Mouse (Mus musculus) stomach, postnatal 0 days (tissue): ENCODE results near the gene Olfr615. TPM values are rescaled to one million over a fixed set of nuclear protein-coding genes. Genes with fewer than 3 reads are reported as not detected.

Experiments
- ATAC-seq: fragments of 200-750 bp; cut with Nextera tagmentation; 2 replicates; pipeline ENCODE4 v1.8.0; 2017; ENCODE audit not compliant: low FRiP score, low TSS enrichment
- DNase-seq: peaks from one replicate; pipeline ENCODE4 v3.0.0-alpha.2; 2016; ENCODE audit warnings: low spot score
- H3K27ac ChIP-seq: fragments of 300-500 bp; sonication (generic); replicated peaks from 2 replicates; pipeline ENCODE4 v1.5.1; 2014; ENCODE audit warnings: mild to moderate bottlenecking, control low read depth
- H3K27me3 ChIP-seq: fragments of 300-500 bp; sonication (generic); 2 replicates; pipeline ENCODE4 v1.6.1; 2014; ENCODE audit warnings: low read length; ENCODE audit not compliant: control insufficient read depth, insufficient read depth
- H3K36me3 ChIP-seq: fragments of 300-500 bp; sonication (generic); 2 replicates; pipeline ENCODE4 v1.6.1; 2014; ENCODE audit warnings: low read length, mixed read lengths; ENCODE audit not compliant: control insufficient read depth, insufficient read depth
- H3K4me1 ChIP-seq: fragments of 300-500 bp; sonication (generic); replicated peaks from 2 replicates; pipeline ENCODE4 v1.6.1; 2014; ENCODE audit warnings: antibody characterized with exemption; ENCODE audit not compliant: control insufficient read depth, insufficient read depth
- H3K4me2 ChIP-seq: fragments of 300-500 bp; sonication (generic); replicated peaks from 2 replicates; pipeline ENCODE4 v1.6.1; 2014; ENCODE audit warnings: low read depth, mild to moderate bottlenecking, control low read depth, moderate library complexity
- H3K4me3 ChIP-seq: fragments of 300-500 bp; sonication (generic); 2 replicates; pipeline ENCODE4 v1.5.1; 2014; ENCODE audit warnings: low read depth, low read length, control low read depth
- H3K9ac ChIP-seq: fragments of 300-500 bp; sonication (generic); 2 replicates; pipeline ENCODE4 v1.6.1; 2014; ENCODE audit warnings: mild to moderate bottlenecking, low read length, control low read depth, mixed read lengths
- H3K9me3 ChIP-seq: fragments of 300-500 bp; sonication (generic); 2 replicates; pipeline ENCODE4 v1.6.1; 2016; ENCODE audit warnings: low read length; ENCODE audit not compliant: control insufficient read depth
- CTCF ChIP-seq: IDR thresholded peaks from 2 replicates; pipeline ENCODE4 v1.5.1; 2016; ENCODE audit warnings: antibody characterized with exemption, low read depth, mild to moderate bottlenecking, moderate library complexity
- EP300 ChIP-seq: optimal IDR thresholded peaks from 2 replicates; pipeline ENCODE3; 2016; ENCODE audit warnings: antibody characterized with exemption
- WGBS: fragments of 180-500 bp; shearing (Covaris S2); extraction: QIAGEN DNeasy Blood & Tissue Kit; methylation state at CpG from one replicate; pipeline ENCODE4 v1.1.7; 2014; 5-methylcytosine and 5-hydroxymethylcytosine counted together
- microRNA-seq: library from miRNA; unstranded; fragments of <30 nt; microRNA quantifications from one replicate; pipeline ENCODE4, GENCODE M21; 2016
- polyA plus RNA-seq: library from polyadenylated mRNA; unstranded; fragments of >200 nt; fragmentation: Nextera tagmentation; extraction: Ambion mirVana; gene quantifications from 2 replicates; pipeline ENCODE4 v1.2.1, GENCODE M21; 2015

Gene Olfr615
- polyA plus RNA-seq, 1 experiment from 2014 or later, result not detected

GRCm38 (mm10) chr7:103572761-103573160, 16.9 kb downstream of the Olfr615 start, which contains the start of gene Olfr617:
Gene Olfr617, plus strand, starts transcription at chr7:103573061.
- Histone ChIP-seq H3K9me3 (no peaks in the 10 kb centered on the region), H3K36me3 (no peaks in the 10 kb centered on the region), H3K9ac (no peak within 1 kb of the TSS), H3K27me3 (no peaks in the 10 kb centered on the region), H3K4me2 (no peak within 1 kb of the TSS), H3K4me3 (no peak within 1 kb of the TSS), H3K4me1 (no peaks in the 10 kb centered on the region), H3K27ac (no peak within 1 kb of the TSS)
- 91% methylated on average over 1 of the region's 1 CpGs for WGBS
- no peak for ATAC-seq
- no peak for TF ChIP-seq CTCF
- DNase-seq, result no peak

GRCm38 (mm10) chr7:103589803-103590202, 33.9 kb downstream of the Olfr615 start, which contains the start of gene Olfr618:
Gene Olfr618, plus strand, starts transcription at chr7:103590103.
- DNase-seq, result no peak
- H3K27me3 ChIP-seq, result no peaks in the 10 kb centered on the region
- H3K9me3 ChIP-seq, result no peaks in the 10 kb centered on the region
- H3K4me3 ChIP-seq, result no peak within 1 kb of the TSS
- H3K9ac ChIP-seq, result no peak within 1 kb of the TSS
- TF ChIP-seq CTCF, result no peak
- TF ChIP-seq EP300, result no peak
- no peak within 1 kb of the TSS for H3K4me2 ChIP-seq
- no peak for ATAC-seq
- no peak within 1 kb of the TSS for H3K27ac ChIP-seq
- no peaks in the 10 kb centered on the region for H3K36me3 ChIP-seq
- WGBS, result 54% methylated on average over 2 of the region's 2 CpGs
- no peaks in the 10 kb centered on the region for H3K4me1 ChIP-seq

GRCm38 (mm10) chr7:103600275-103600674, 44.4 kb downstream of the Olfr615 start, which contains the start of gene Olfr619:
Gene Olfr619, plus strand, starts transcription at chr7:103600575.
- no peaks in the 10 kb centered on the region for H3K27me3 ChIP-seq
- TF ChIP-seq EP300 (no peak), CTCF (no peak)
- no peaks in the 10 kb centered on the region for H3K36me3 ChIP-seq
- ATAC-seq, result no peak
- H3K27ac ChIP-seq, result no peak within 1 kb of the TSS
- H3K4me2 ChIP-seq, result no peak within 1 kb of the TSS
- no peaks in the 10 kb centered on the region for H3K9me3 ChIP-seq
- DNase-seq, result no peak
- H3K9ac ChIP-seq, result no peak within 1 kb of the TSS
- no peaks in the 10 kb centered on the region for H3K4me1 ChIP-seq
- H3K4me3 ChIP-seq, result no peak within 1 kb of the TSS

GRCm38 (mm10) chr7:103607425-103607824, 51.5 kb downstream of the Olfr615 start:
- no peak for ATAC-seq

GRCm38 (mm10) chr7:103612434-103612833, 56.6 kb downstream of the Olfr615 start, which contains the start of gene Olfr620:
Gene Olfr620, minus strand, starts transcription at chr7:103612534.
- DNase-seq, result no peak
- Histone ChIP-seq H3K9ac (no peak within 1 kb of the TSS), H3K4me3 (no peak within 1 kb of the TSS), H3K9me3 (no peaks in the 10 kb centered on the region), H3K36me3 (no peaks in the 10 kb centered on the region), H3K27me3 (no peaks in the 10 kb centered on the region), H3K4me1 (no peaks in the 10 kb centered on the region), H3K27ac (no peak within 1 kb of the TSS), H3K4me2 (no peak within 1 kb of the TSS)
- no peak for TF ChIP-seq CTCF
- TF ChIP-seq EP300, result no peak
- 62% methylated on average over 2 of the region's 2 CpGs for WGBS
- no peak for ATAC-seq

More at GRCm38 (mm10) chr7:103607425-103607824, 51.5 kb downstream of the Olfr615 start:
- no peak for DNase-seq
- Histone ChIP-seq H3K27ac (no peak overlapping the region), H3K9me3 (no peaks in the 10 kb centered on the region), H3K36me3 (no peaks in the 10 kb centered on the region), H3K4me3 (no peak overlapping the region), H3K4me1 (no peaks in the 10 kb centered on the region), H3K9ac (no peak overlapping the region), H3K4me2 (no peak overlapping the region), H3K27me3 (no peaks in the 10 kb centered on the region)
- TF ChIP-seq EP300 (no peak), CTCF (no peak)
- WGBS, result 53% methylated on average over 2 of the region's 2 CpGs

Small RNAs within 50 kb of the gene (microRNA-seq; reads per million reads assigned to microRNA genes)
- gene Gm26506, result not detected

Other genes with a start within 250 kb of the Olfr615 start
- gene Olfr597, start 239.8 kb upstream of the Olfr615 start, polyA plus RNA-seq, result not detected in 2 replicates
- not detected in 2 replicates for gene Olfr598, start 232.5 kb upstream of the Olfr615 start, polyA plus RNA-seq
- not detected in 2 replicates for gene Olfr599, start 220.2 kb upstream of the Olfr615 start, polyA plus RNA-seq
- not detected in 2 replicates for gene Olfr600, start 206.4 kb upstream of the Olfr615 start, polyA plus RNA-seq
- not detected in 2 replicates for gene Olfr601, start 193.4 kb upstream of the Olfr615 start, polyA plus RNA-seq
- not detected in 2 replicates for gene Olfr603, start 169.9 kb upstream of the Olfr615 start, polyA plus RNA-seq
- gene Usp17lc, start 141.0 kb upstream of the Olfr615 start, polyA plus RNA-seq, result not detected in 2 replicates
- gene Olfr605, start 110.6 kb upstream of the Olfr615 start, polyA plus RNA-seq, result not detected in 2 replicates
- not detected in 2 replicates for gene Olfr606, start 107.0 kb upstream of the Olfr615 start, polyA plus RNA-seq
- gene Olfr607, start 91.9 kb upstream of the Olfr615 start, polyA plus RNA-seq, result not detected in 2 replicates
- not detected in 2 replicates for gene Olfr608, start 86.2 kb upstream of the Olfr615 start, polyA plus RNA-seq
- not detected in 2 replicates for gene Olfr609, start 58.0 kb upstream of the Olfr615 start, polyA plus RNA-seq
- not detected in 2 replicates for gene Olfr610, start 44.0 kb upstream of the Olfr615 start, polyA plus RNA-seq
- gene Olfr611, start 35.2 kb upstream of the Olfr615 start, polyA plus RNA-seq, result not detected in 2 replicates
- not detected in 2 replicates for gene Olfr612, start 13.4 kb upstream of the Olfr615 start, polyA plus RNA-seq
- gene Olfr613, start 8.0 kb upstream of the Olfr615 start, polyA plus RNA-seq, result not detected in 2 replicates
- gene Olfr616, start 13.1 kb downstream of the Olfr615 start, polyA plus RNA-seq, result not detected in 2 replicates
- not detected in 2 replicates for gene Olfr617, start 17.0 kb downstream of the Olfr615 start, polyA plus RNA-seq
- gene Olfr618, start 34.0 kb downstream of the Olfr615 start, polyA plus RNA-seq, result 0.10 and 0.22 TPM in 2 replicates
- gene Olfr619, start 44.5 kb downstream of the Olfr615 start, polyA plus RNA-seq, result not detected in 2 replicates
- 0.10 TPM in 1 of 2 replicates, not detected in the other for gene Olfr620, start 56.5 kb downstream of the Olfr615 start, polyA plus RNA-seq
- gene Olfr622, start 86.6 kb downstream of the Olfr615 start, polyA plus RNA-seq, result not detected in 2 replicates
- not detected in 2 replicates for gene Olfr623, start 107.6 kb downstream of the Olfr615 start, polyA plus RNA-seq
- gene Olfr624, start 115.1 kb downstream of the Olfr615 start, polyA plus RNA-seq, result 0.02 TPM in 1 of 2 replicates, not detected in the other
- not detected in 2 replicates for gene Olfr625-ps1, start 126.6 kb downstream of the Olfr615 start, polyA plus RNA-seq
- not detected in 2 replicates for gene Olfr243, start 158.6 kb downstream of the Olfr615 start, polyA plus RNA-seq
- not detected in 2 replicates for gene Olfr628, start 174.3 kb downstream of the Olfr615 start, polyA plus RNA-seq
- gene Olfr629, start 188.9 kb downstream of the Olfr615 start, polyA plus RNA-seq, result not detected in 2 replicates
- gene Olfr630, start 201.3 kb downstream of the Olfr615 start, polyA plus RNA-seq, result not detected in 2 replicates
- gene Olfr69, start 215.5 kb downstream of the Olfr615 start, polyA plus RNA-seq, result not detected in 2 replicates
- 0.02 TPM in 1 of 2 replicates, not detected in the other for gene Olfr68, start 223.6 kb downstream of the Olfr615 start, polyA plus RNA-seq
- not detected in 2 replicates for gene Olfr67, start 235.7 kb downstream of the Olfr615 start, polyA plus RNA-seq